Mouse (Mus musculus) myocyte (in vitro differentiated cells): ENCODE results near the gene Ppp1r37. TPM values are rescaled to one million over a fixed set of nuclear protein-coding genes. Genes with fewer than 3 reads are reported as not detected.

ENCODE experiments used
- H3K27me3 ChIP-seq: one replicate; pipeline ENCODE4 v1.6.1; 2011; ENCODE audit not compliant: control insufficient read depth, insufficient read depth, insufficient read length
- H3K36me3 ChIP-seq: one replicate; pipeline ENCODE4 v1.6.1; 2011; ENCODE audit not compliant: control insufficient read depth, insufficient read depth
- H3K4me2 ChIP-seq: one replicate; pipeline ENCODE4 v1.6.1; 2011; ENCODE audit warnings: low read depth, control low read depth
- H3K4me3 ChIP-seq: one replicate; pipeline ENCODE4 v1.5.1; 2011; ENCODE audit warnings: mild to moderate bottlenecking, control low read depth, moderate library complexity
- H3K79me2 ChIP-seq: one replicate; pipeline ENCODE4 v1.6.1; 2011; ENCODE audit not compliant: control insufficient read depth, insufficient read depth
- H3ac ChIP-seq: one replicate; pipeline ENCODE4 v1.6.1; 2011; ENCODE audit not compliant: control insufficient read depth, insufficient read length
- CEBPB ChIP-seq: IDR thresholded peaks from 2 replicates; pipeline ENCODE4 v1.6.1; 2011; ENCODE audit warnings: mild to moderate bottlenecking, moderate library complexity; ENCODE audit not compliant: poor library complexity, insufficient read depth, severe bottlenecking
- E2F4 ChIP-seq: IDR thresholded peaks from one replicate; pipeline ENCODE4 v1.6.1; 2011; ENCODE audit warnings: mild to moderate bottlenecking, control low read depth, moderate library complexity; ENCODE audit not compliant: insufficient read depth
- MAX ChIP-seq: IDR thresholded peaks from one replicate; pipeline ENCODE4 v1.6.1; 2011; ENCODE audit warnings: low read depth, mild to moderate bottlenecking, control low read depth
- MYOD1 ChIP-seq, 3 experiments: IDR thresholded peaks; one replicate each; pipeline ENCODE4 v1.6.1; 2011; ENCODE audit warnings: control low read depth in 2 of 3, low read depth in 2 of 3, mild to moderate bottlenecking in 2 of 3, moderate library complexity in 1 of 3; ENCODE audit not compliant: insufficient read length in 2 of 3, control insufficient read depth in 1 of 3
- MYOG ChIP-seq, 3 experiments: IDR thresholded peaks; one replicate each; pipeline ENCODE4 v1.6.1; 2011; ENCODE audit warnings: control low read depth in 2 of 3, low read depth in 2 of 3, mild to moderate bottlenecking in 2 of 3; ENCODE audit not compliant: insufficient read length in 2 of 3, control insufficient read depth in 1 of 3, insufficient read depth in 1 of 3
- POLR2A ChIP-seq: IDR thresholded peaks from one replicate; pipeline ENCODE4 v1.6.1; 2011; ENCODE audit warnings: low read depth, mild to moderate bottlenecking, control low read depth, moderate library complexity; ENCODE audit not compliant: insufficient read length
- POLR2AphosphoS2 ChIP-seq: IDR thresholded peaks from one replicate; pipeline ENCODE4 v1.6.1; 2011; ENCODE audit warnings: low read depth, control low read depth; ENCODE audit not compliant: insufficient read length
- REST ChIP-seq: IDR thresholded peaks from one replicate; pipeline ENCODE4 v1.6.1; 2011; ENCODE audit warnings: mild to moderate bottlenecking, control low read depth, moderate library complexity; ENCODE audit not compliant: insufficient read depth, insufficient read length
- SRF ChIP-seq: IDR thresholded peaks from one replicate; pipeline ENCODE4 v1.6.1; 2011; ENCODE audit warnings: low read depth; ENCODE audit not compliant: control insufficient read depth, insufficient read length
- TCF12 ChIP-seq: IDR thresholded peaks from one replicate; pipeline ENCODE4 v1.6.1; 2011; ENCODE audit warnings: mild to moderate bottlenecking, control low read depth; ENCODE audit not compliant: poor library complexity, insufficient read depth, severe bottlenecking
- TCF3 ChIP-seq: IDR thresholded peaks from one replicate; pipeline ENCODE4 v1.6.1; 2011; ENCODE audit warnings: low read depth, control low read depth; ENCODE audit not compliant: insufficient read length
- USF1 ChIP-seq: IDR thresholded peaks from one replicate; pipeline ENCODE4 v1.6.1; 2011; ENCODE audit warnings: low read depth, mild to moderate bottlenecking, control low read depth, moderate library complexity
- polyA plus RNA-seq: library from polyadenylated mRNA; unstranded; fragments of >200 nt; fragmentation: generic; extraction: Trizol; gene quantifications from one replicate; pipeline ENCODE4 v1.2.1, GENCODE M21; 2012; ENCODE audit warnings: missing spikeins

Ppp1r37 gene
- polyA plus RNA-seq, 1 experiment, result 48.4 TPM

DNA sequence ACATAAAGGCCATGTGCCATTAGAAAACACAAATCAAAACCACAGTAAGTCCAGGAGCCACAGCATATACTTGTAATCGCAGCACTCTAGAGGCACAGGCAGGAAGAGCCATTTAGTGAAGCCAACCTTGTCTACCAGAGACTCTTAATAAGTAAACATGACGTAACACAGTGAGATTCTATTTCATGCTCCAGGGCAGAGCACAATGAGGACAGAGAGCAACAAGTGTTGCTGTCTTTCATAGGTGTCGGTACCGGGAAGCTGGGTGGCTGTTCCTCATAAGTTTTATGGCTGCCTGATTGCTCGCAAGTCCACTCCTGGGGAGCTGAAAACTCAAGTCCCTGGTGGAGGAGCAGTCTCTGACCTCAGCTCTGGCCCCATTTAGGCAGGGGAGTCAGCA is 11.2 kb downstream of the Ppp1r37 start:
- peak overlapping the region; percentile 24 for H3K4me2 ChIP-seq
- no peaks in the 10 kb centered on the region for H3K27me3 ChIP-seq
- H3K4me3 ChIP-seq, result no peak overlapping the region
- no peak overlapping the region for H3ac ChIP-seq
- H3K36me3 ChIP-seq, result peaks cover 4% of the 10 kb centered on the region
- TF ChIP-seq E2F4 (no peak), REST (no peak), POLR2AphosphoS2 (no peak), MYOD1 (IDR thresholded peaks at IDR 0.05; ENCODE audit: control insufficient read depth in 1 of 3, insufficient read length in 2 of 3, low read depth in 2 of 3) (peak; percentile 43 to 69 (median 55)), TCF3 (no peak)
- peaks cover 77% of the 10 kb centered on the region for H3K79me2 ChIP-seq

DNA sequence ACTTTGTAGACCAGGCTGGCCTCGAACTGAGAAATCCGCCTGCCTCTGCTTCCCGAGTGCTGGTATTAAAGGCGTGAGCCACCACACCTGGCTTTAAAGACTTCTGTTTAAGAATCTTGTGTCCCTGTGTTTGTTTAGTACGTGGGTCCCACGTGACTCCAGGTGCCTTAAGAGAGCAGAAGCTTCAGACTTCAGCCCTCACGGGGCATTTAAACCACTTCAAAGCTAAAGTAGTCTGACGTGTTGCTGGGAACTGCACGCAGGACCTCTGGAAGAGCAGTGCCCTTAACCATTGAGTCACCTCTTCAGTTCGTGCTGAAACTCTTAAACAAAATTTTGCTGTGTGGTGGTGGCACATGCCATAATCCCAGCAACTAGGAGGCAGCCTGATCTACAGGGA is 13.5 kb downstream of the Ppp1r37 start:
- Histone ChIP-seq H3K4me2 (no peak overlapping the region), H3K4me3 (no peak overlapping the region), H3K27me3 (no peaks in the 10 kb centered on the region), H3ac (no peak overlapping the region), H3K79me2 (peaks cover 63% of the 10 kb centered on the region), H3K36me3 (peaks cover 4% of the 10 kb centered on the region)
- TF ChIP-seq SRF (no peak), MAX (no peak), MYOG (IDR thresholded peaks at IDR 0.05; ENCODE audit: control insufficient read depth in 1 of 3, insufficient read depth in 1 of 3, insufficient read length in 2 of 3, low read depth in 2 of 3) (no peak), USF1 (no peak), REST (no peak), TCF12 (no peak), POLR2A (no peak), E2F4 (no peak), MYOD1 (IDR thresholded peaks at IDR 0.05; ENCODE audit: control insufficient read depth in 1 of 3, insufficient read length in 2 of 3, low read depth in 2 of 3) (no peak), CEBPB (no peak), TCF3 (no peak)

DNA sequence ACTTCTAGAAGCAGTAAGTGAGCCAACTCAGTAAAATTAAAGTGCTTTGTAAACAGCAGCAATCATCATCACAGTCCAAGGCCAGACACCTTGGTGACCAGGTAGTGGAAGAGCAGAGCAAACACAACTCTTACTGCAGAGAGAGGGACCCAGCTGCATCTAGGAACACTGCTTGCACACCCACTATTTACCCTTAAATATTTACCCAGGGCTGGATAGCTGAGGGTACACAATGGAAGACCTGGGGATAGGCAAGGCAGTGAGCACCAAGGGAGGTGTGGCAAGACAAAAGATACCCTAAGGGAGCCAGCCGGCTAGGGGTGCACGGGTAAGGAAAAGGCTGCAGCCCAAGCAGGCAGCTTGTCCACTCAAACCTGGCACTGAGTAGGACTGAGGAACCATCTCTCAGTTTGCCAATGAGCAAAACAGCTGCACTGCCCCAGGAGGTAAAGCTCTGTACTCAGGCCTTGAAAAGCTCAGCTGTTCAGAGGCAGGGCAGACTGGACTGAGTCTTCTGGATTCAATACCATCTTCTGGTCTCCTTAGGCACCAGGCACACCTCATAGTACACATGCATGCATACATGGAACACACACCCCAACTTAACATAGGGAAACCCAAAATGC is 15.4 kb downstream of the Ppp1r37 start:
- no peak overlapping the region for H3K4me3 ChIP-seq
- peaks cover 4% of the 10 kb centered on the region for H3K36me3 ChIP-seq
- no peak for TF ChIP-seq CEBPB
- TF ChIP-seq POLR2AphosphoS2, result no peak
- peak; percentile 27 to 68 (median 57) for TF ChIP-seq MYOD1 (IDR thresholded peaks at IDR 0.05; ENCODE audit: control insufficient read depth in 1 of 3, insufficient read length in 2 of 3, low read depth in 2 of 3)
- peak in 2 of 3 experiments; percentile 71 to 78 for TF ChIP-seq MYOG (IDR thresholded peaks at IDR 0.05; ENCODE audit: control insufficient read depth in 1 of 3, insufficient read depth in 1 of 3, insufficient read length in 2 of 3, low read depth in 2 of 3)
- no peak for TF ChIP-seq SRF
- no peak for TF ChIP-seq REST
- TF ChIP-seq TCF12, result peak; percentile 4
- H3K4me2 ChIP-seq, result no peak overlapping the region
- H3K79me2 ChIP-seq, result peaks cover 56% of the 10 kb centered on the region
- H3ac ChIP-seq, result no peak overlapping the region
- no peaks in the 10 kb centered on the region for H3K27me3 ChIP-seq

DNA sequence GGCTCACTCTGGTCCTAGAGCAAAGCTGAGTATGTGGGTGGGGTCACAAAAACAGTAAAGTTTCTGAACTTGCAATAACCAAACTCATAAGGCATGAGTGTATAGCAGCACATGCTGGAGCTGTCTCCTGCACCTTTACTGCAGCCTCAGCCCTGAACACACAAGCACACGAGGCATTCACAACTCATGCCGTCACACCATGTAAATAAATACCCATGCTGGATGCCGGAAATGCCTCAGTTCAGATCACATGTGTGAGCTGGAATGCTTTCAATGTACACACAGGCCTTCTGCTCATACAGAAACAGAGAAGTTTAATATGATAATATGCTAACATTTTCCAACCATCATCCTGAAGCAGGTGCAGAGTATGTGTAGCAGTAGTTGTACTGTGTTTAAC is 16.9 kb downstream of the Ppp1r37 start:
- TF ChIP-seq MYOG (IDR thresholded peaks at IDR 0.05; ENCODE audit: control insufficient read depth in 1 of 3, insufficient read depth in 1 of 3, insufficient read length in 2 of 3, low read depth in 2 of 3) (no peak), TCF3 (no peak), MYOD1 (IDR thresholded peaks at IDR 0.05; ENCODE audit: control insufficient read depth in 1 of 3, insufficient read length in 2 of 3, low read depth in 2 of 3) (no peak), TCF12 (no peak), POLR2A (no peak), E2F4 (no peak), MAX (no peak), POLR2AphosphoS2 (no peak), SRF (no peak), REST (no peak), USF1 (no peak), CEBPB (no peak)
- no peak overlapping the region for H3K4me2 ChIP-seq
- H3K27me3 ChIP-seq, result no peaks in the 10 kb centered on the region
- no peaks in the 10 kb centered on the region for H3K36me3 ChIP-seq
- H3ac ChIP-seq, result no peak overlapping the region
- no peak overlapping the region for H3K4me3 ChIP-seq
- peaks cover 46% of the 10 kb centered on the region for H3K79me2 ChIP-seq

DNA sequence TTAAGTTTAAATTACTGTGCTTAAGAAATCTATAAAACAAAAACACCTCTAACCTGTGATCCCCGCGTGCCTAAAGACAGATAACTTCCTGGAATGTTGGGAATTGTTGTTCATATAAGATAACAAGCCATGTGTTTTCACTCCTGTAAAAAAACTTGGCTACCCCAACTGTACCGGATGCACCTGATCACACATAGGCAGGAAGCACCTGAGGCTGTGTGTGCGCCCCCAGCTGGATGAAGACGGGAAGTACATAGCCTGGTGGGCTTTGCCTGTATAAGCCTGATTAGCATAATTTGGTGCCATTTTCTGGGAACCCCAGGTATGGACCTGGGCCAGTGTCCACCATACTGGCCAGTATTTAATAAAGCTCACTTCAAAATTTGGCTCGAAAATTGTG is 19.3 kb downstream of the Ppp1r37 start:
- no peaks in the 10 kb centered on the region for H3K27me3 ChIP-seq
- H3K79me2 ChIP-seq, result peaks cover 32% of the 10 kb centered on the region
- H3K36me3 ChIP-seq, result no peaks in the 10 kb centered on the region
- no peak overlapping the region for H3ac ChIP-seq
- H3K4me2 ChIP-seq, result no peak overlapping the region
- H3K4me3 ChIP-seq, result no peak overlapping the region
- TF ChIP-seq USF1 (no peak), CEBPB (no peak), E2F4 (no peak), MYOG (IDR thresholded peaks at IDR 0.05; ENCODE audit: control insufficient read depth in 1 of 3, insufficient read depth in 1 of 3, insufficient read length in 2 of 3, low read depth in 2 of 3) (no peak)
